Mouse (Mus musculus) cerebellum, adult 2 months (tissue): ENCODE results near the gene Gm48552.

Experiments used
- CTCF ChIP-seq: fragments of 200-500 bp; IDR thresholded peaks from 2 replicates; pipeline ENCODE4 v1.5.1; 2011; ENCODE audit warnings: low read depth, mild to moderate bottlenecking, control low read depth, low read length, moderate library complexity, borderline replicate concordance; ENCODE audit not compliant: insufficient read depth
- POLR2A ChIP-seq: fragments of 200-500 bp; IDR thresholded peaks from 2 replicates; pipeline ENCODE4 v1.6.1; 2011; ENCODE audit warnings: low read length, control low read depth, borderline replicate concordance; ENCODE audit not compliant: insufficient read depth

DNA sequence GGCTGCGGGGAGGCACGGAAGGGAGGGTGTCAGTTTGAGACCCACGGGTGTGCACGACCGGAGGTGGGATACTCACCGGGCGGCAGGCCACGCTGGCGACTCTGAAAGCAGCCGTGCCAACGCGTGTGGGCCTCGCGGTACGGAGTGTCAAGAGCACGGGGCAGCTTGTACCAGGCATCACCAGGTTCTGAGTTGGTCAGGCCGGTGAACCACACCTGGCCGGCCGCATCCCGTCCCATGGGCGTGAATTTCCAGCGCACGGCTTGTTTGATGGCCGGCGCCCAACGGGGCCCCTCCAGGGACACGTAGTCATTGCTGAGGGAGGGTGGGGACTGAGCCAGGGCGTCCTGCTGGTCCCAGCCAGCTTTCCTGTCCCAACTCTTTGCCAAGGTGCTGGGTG lies 24.1 kb upstream of the Gm48552 start:
- TF ChIP-seq CTCF (no peak), POLR2A (no peak)
